Mouse (Mus musculus): ENCODE results near the gene Elmo1.

Gene Elmo1

GRCm38 (mm10) chr13:20094916-20095700 lies 4.7 kb downstream of the Elmo1 start:
- no peak for DNase-seq (ENCODE audit: low spot score)

DNA sequence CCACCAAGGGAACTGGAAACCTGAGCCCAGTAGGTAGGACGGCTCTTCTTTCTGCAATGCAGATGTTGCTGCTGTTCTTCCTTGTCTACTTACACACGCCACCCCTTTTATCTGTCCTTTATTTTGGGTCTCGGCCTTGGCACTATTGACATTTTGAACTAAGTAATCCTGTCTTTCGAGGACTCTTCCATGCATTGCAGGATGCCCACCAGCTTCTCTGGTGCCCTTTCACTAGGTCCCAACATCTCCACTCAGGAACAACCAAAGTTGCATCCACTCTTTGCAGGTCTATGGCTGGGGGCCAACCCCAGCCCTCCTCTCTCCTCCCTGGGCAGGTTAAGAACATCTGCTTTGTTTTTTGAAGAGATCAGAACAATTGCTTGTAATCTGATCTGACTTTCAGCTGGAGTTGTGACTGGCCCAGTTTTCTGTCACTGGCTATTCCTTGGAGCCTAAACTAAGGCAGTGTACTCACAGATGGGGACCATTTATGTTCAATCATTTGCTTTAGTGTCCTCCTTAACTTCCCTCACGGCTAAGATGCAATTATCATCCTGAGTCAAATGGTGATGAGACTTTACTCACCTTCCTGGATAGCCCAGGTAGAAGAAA lies 6.7 kb downstream of the Elmo1 start:
- no peak for DNase-seq (ENCODE audit: low spot score)

DNA sequence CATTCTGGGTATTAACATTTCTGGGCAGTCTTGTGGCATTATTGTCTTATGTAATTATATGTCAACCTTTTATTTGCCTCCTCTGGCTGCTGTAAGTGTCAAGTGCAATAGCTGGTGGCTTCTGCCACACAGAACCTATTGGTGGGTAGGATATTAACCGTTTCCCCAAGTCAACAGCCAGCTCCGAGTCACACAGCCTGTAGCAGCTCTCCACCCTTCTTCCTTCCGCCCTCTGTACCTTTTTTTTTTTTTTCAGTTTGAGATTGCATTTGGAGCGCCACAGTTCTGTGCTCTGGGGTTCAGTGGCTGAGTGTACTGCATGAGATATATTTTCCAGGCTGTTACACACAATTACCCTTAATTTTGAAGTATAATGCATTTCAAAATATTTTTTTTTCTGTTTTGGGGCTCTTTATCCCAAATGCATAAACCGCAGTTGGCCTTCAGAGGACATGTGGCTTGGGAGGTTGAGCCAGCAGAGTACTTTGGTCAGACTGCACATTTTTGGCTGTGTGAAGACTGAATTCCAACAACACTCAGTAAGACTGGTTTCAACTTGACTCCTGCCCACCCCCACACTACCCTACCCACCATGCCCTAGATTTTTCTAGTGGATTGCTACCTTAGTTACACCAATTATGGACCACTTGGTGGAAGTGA lies 7.7 kb downstream of the Elmo1 start:
- no peak for DNase-seq (ENCODE audit: low spot score)

GRCm38 (mm10) chr13:20098594-20098965 lies 8.2 kb downstream of the Elmo1 start:
- DNase-seq (ENCODE audit: low spot score): no peak

DNA sequence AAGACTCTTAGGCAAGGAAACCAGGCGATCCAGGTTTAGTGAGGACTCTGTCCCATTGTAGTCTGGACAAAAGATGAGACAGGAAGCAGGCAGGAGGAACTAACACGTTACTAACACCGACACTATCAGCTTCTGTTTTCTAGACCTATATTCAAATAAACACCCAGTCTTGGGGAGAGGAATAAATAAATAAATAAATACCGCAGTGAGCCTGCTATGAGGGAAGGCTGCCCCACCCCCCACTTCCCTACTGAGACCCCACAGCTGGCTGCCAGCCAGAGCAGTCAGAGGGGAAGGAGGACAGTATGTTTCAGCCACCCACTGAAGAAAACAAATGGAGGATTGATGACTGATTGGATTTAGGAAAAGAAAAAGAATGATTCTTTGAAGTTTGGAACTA lies 9.2 kb downstream of the Elmo1 start:
- no peak for DNase-seq (ENCODE audit: low spot score)

DNA sequence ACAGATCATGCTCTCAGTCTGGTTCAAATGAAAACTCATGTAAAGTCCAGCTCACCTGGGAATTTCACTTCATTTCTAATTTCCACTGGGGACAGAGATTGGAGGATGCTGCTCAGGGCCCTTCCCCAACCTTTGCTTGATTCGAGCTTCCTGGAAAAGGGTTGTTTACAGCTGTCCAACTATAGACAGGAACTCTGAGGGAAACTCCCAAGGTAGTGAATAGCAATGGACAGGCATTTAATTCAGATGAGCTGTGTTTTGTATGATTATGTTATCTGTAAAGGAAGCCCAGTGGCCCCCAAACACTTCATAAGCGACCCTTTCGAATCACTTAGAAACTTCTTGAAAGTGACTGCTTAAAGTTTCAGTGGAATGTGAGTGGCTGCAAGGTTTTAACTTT lies 10.0 kb downstream of the Elmo1 start:
- DNase-seq (ENCODE audit: low spot score): no peak

DNA sequence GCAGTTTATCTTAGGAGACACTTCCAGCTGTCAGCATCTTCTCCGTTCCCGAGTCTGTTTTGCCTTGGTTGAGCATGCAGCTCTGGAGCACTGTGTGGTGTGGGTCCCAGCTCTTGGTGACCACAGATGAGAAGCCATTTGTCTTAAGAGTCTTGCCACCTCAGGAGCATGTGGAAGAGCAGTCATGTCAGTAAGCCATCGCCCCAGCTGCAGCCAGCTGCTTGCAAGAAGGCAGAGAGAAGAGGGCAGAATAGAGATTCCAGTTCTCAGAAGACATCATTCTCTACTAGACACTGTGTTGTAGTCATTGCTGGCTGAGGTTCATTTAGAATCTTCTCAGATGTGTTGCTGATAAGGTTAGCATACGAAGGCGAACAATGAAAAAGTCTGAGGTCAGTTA lies 11.3 kb downstream of the Elmo1 start:
- no peak for DNase-seq (ENCODE audit: low spot score)

DNA sequence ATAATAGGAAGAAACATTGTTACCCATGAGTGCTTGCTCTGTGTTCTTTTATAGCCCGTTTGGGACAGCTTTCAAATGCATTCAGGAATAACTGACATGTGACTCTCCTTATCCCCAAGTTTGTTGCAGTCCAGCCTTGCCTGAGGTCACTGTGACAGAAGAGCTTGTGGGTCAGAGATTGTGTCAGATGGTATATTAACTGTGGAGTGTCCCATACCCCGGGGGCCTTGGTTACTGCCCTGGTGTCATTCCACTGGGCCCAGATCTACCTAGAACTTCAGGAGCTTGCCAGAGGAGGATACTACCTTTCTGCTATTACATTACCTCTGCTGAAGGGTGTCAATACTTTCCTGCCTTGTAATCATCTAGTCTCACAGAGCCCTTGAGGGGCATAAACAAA lies 14.4 kb downstream of the Elmo1 start:
- no peak for DNase-seq (ENCODE audit: low spot score)

GRCm38 (mm10) chr13:20105996-20106395 lies 15.6 kb downstream of the Elmo1 start:
- no peak for DNase-seq (ENCODE audit: low spot score)

- DNase-seq (ENCODE audit: low spot score): no peak
Measured at GRCm38 (mm10) chr13:20107953-20108498, 17.6 kb downstream of the Elmo1 start.

DNA sequence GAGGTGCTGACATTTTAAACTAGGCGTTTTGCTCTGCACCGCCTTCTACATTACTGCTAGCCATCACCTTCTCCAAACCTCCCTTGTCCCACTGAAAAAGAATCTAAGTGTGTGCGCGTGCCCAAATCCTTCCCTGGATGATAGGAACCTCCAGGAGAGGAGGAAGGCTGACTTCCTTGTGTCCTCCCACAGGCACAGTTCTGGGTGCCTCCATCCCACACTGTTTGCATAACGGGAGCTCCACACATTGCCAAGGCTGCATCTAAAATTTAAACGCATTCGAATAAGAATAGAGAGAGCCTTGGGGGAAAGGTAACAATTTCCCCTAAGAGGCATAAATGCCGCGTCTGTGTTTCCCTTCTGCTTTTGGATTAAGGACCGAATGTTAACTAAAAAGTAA lies 18.6 kb downstream of the Elmo1 start:
- DNase-seq (ENCODE audit: low spot score): no peak

DNA sequence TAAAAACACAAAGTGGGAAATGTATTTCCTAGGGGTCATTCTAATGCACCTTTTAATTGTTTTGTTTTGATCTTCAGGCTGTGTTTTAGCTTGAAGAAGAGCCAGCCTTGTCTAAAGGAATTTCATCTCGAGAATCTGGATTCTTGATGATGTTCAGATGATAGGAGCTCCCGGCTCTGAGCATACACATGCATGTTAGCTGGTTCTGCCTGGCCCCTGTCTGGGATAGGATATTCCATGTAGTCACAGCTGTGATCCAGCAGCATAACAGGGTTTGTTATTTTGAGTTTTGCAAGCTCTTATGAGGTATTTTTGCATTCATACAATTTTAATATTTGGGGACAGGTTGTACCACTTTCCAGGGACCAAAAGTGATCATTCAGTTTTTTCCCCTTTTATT lies 19.1 kb downstream of the Elmo1 start:
- DNase-seq (ENCODE audit: low spot score): no peak

DNA sequence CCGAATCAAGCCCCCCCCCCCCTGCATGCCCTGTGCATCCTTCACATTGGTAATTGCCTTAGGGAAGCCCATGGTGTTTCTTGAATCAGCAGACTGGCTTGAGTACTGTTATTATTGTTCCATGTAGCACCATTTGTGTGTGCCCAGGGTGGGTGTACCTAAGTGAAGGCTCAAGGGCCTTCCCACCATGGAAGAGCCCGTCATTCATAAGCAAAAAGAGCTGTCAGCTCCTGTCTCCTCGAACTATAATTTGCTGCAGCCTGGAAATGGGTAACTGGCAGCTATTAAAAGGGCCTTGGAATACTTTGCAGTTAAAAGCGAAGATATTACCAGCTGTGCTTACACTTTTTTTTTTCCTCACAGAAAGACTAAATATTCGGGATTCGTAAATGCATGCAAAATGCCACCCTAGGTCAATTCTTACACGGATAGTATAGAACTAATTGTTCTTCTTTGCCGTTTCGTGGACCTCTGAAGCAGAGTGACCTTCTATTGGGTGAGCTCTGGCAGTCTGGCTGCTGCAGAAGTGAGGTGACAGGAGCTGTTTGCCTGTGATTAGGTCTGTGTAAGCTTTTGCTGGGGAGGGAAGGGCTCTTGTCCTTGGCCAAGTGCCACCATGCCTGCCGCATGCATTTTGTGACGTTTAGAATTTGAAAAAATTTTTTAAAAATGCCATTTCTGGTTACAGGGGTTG lies 19.7 kb downstream of the Elmo1 start:
- DNase-seq (ENCODE audit: low spot score): no peak

DNA sequence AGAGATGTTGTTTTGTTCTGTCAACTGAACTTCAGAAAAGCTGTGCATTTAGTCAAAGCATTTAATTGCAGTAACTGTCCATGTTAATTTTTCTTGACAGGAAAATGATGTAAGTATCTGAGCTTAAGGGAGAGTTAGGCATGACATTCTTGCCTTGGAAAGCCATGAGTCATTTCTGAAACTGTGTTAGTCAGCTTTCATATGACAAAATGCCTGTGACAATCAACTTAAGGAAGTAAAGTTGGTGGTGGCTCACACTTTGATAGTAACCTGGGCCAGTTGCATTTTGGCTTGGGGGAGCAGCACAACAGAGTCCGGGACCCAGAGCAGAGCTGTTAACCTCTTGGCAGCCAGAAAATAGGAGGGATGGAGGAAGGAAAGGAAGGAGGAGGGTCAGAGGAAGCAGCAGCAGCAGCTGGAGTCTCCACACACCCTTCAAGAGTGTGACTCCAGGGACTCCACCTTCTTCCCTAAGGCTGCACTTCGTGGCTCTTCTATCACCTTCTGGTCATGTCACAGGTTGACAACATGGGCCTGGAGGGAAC lies 20.9 kb downstream of the Elmo1 start:
- no peak for DNase-seq (ENCODE audit: low spot score)

GRCm38 (mm10) chr13:20115131-20115907 lies 24.9 kb downstream of the Elmo1 start:
- no peak for DNase-seq (ENCODE audit: low spot score)

DNA sequence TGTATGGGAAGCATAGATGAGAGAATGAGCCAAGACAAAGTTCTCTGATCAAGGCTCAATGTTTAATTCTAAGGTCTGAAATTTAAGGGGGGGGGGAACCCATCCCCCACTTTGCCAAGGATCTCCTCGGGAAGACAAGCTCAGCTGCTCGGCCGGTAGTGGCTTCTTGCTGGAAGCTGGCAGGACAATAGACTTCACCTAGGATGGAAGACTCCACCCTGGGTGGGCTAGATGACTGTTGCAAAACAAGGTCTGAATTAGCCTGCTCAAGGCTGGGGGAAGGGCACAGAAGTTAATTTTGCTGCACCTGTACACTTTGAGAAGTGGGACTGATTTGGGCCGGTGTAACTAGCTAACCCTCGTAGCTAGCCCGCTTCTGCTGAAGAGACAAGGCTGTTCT lies 25.6 kb downstream of the Elmo1 start:
- no peak for DNase-seq (ENCODE audit: low spot score)

DNA sequence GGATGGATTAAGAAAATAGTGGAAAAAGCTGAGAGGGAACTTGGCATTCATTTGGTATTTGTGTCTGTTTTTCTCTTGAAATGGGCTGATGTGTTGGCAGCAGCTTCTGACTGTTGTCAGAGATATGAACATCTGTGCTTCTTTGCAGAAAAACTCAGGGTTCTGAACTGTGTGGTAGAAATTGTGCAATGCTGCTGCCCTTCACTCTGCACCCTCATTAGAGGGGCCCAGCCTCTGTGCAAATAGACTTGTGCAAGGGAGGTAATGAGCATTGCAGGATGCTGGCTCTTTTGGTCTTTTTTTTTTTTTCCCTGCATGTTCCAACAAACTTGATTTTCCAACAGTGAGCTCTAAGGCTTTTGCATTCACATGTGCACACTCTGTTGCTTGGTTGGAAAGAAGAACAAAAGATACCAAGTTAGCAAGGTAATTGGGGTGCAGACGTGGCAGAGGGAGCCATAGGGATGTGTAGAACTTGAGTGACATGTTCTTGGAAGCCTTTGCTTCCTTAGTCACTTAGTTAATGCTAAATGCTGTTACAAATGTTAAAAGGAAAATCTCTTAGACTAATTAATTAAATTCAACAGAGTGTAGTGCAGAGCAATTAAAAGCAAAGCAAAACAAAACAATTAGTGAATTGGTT lies 26.6 kb downstream of the Elmo1 start:
- no peak for DNase-seq (ENCODE audit: low spot score)

- DNase-seq (ENCODE audit: low spot score): no peak
Measured at GRCm38 (mm10) chr13:20117691-20118090, 27.3 kb downstream of the Elmo1 start.

- no peak for DNase-seq (ENCODE audit: low spot score)
Measured at GRCm38 (mm10) chr13:20118909-20119308, 28.5 kb downstream of the Elmo1 start.

- no peak for DNase-seq (ENCODE audit: low spot score)
Measured at GRCm38 (mm10) chr13:20120723-20121122, 30.3 kb downstream of the Elmo1 start.
